8 mouse cellular contexts compared by ENCODE assay signal in the genomic region with DNA sequence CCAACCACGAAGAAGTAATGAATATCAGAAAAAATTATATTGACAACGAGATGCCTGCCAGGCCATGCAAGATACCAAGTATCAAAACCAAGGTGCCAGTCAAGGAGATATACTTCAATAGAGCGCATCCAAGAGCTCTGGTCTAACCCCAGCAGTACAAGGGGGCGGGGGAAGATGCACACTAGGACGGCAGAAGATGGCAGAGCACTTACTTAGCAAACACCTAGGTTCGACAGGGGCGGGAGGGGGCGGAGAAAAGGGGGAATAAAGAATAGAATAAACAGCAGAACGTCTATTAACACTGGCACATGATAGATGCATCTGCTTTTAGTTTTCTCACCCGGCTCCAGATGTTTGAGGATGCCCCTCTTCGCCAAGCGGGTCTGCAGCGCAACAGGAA. TPM values are rescaled to one million over a fixed set of nuclear protein-coding genes. Genes with fewer than 3 reads are reported as not detected.
DNase-seq lines count a peak whose midpoint lies in the region; ATAC-seq and TF ChIP-seq lines count a peak whose summit lies in the region.

No protein-coding gene starts in this region.

- peaks cover 26% of the 10 kb centered on the region for H3K36me3 ChIP-seq in kidney, embryonic 15.5 days
- peaks cover 3% of the 10 kb centered on the region for H3K36me3 ChIP-seq in hindbrain, embryonic 16.5 days (ENCODE audit: control insufficient read depth, insufficient read depth, low read length)
- peaks cover 7% of the 10 kb centered on the region for H3K36me3 ChIP-seq in myocyte (ENCODE audit: control insufficient read depth, insufficient read depth)

- WGBS in kidney, embryonic 15.5 days, result 32% methylated on average over 13 of the region's 13 CpGs
- WGBS in hindbrain, embryonic 16.5 days, result 32% methylated on average over 13 of the region's 13 CpGs

- H3ac ChIP-seq in myocyte (ENCODE audit: control insufficient read depth, insufficient read length), result no peak overlapping the region

- no peak for TF ChIP-seq POLR2A in myocyte (IDR thresholded peaks at IDR 0.05; ENCODE audit: insufficient read length, low read depth)

- DNase-seq in kidney, postnatal 36 days, result no peak
- peak; percentile 21 for DNase-seq in ZHBTc4 (ENCODE audit: low read depth, low spot score)
- DNase-seq in right cerebral cortex, postnatal 4 days, result no peak
- DNase-seq in urinary bladder, adult 18-20 months (ENCODE audit: low spot score in 2 of 2), result no peak
- DNase-seq in kidney, adult 9 months, result no peak

- peaks cover 13% of the 10 kb centered on the region for H3K79me2 ChIP-seq in myocyte (ENCODE audit: control insufficient read depth, insufficient read depth)

- H3K4me3 ChIP-seq in kidney, embryonic 15.5 days (replicated peaks), result peak overlapping the region; percentile 67
- H3K4me3 ChIP-seq in hindbrain, embryonic 16.5 days (ENCODE audit: low read length), result peak overlapping the region; percentile 48
- peak overlapping the region; percentile 53 for H3K4me3 ChIP-seq in myocyte

- peak overlapping the region; percentile 88; the same call in 1 of the 2 replicates for H3K27ac ChIP-seq in kidney, embryonic 15.5 days
- peak overlapping the region; percentile 89 for H3K27ac ChIP-seq in hindbrain, embryonic 16.5 days (ENCODE audit: low read depth, low read length)

- no peaks in the 10 kb centered on the region for H3K27me3 ChIP-seq in kidney, embryonic 15.5 days
- H3K27me3 ChIP-seq in hindbrain, embryonic 16.5 days (replicated peaks; ENCODE audit: control insufficient read depth, insufficient read depth, low read length), result no peaks in the 10 kb centered on the region
- H3K27me3 ChIP-seq in myocyte (ENCODE audit: control insufficient read depth, insufficient read depth, insufficient read length), result no peaks in the 10 kb centered on the region

- H3K9ac ChIP-seq in kidney, embryonic 15.5 days, result peak overlapping the region; percentile 50
- H3K9ac ChIP-seq in hindbrain, embryonic 16.5 days (ENCODE audit: low read depth, low read length), result peak overlapping the region; percentile 67

- H3K9me3 ChIP-seq in kidney, embryonic 15.5 days (replicated peaks), result no peaks in the 10 kb centered on the region
- no peaks in the 10 kb centered on the region for H3K9me3 ChIP-seq in hindbrain, embryonic 16.5 days (ENCODE audit: control insufficient read depth, low read length)

- no peak for ATAC-seq in kidney, embryonic 15.5 days (replicated peaks; ENCODE audit: low FRiP score)
- ATAC-seq in hindbrain, embryonic 16.5 days, result no peak

- 0 out of 2 replicates have a peak, but pooled peaks cover 9% of the 10 kb centered on the region for H3K4me1 ChIP-seq in kidney, embryonic 15.5 days
- H3K4me1 ChIP-seq in hindbrain, embryonic 16.5 days (ENCODE audit: control insufficient read depth, insufficient read depth, low read depth, low read length), result peaks cover 6% of the 10 kb centered on the region

- H3K4me2 ChIP-seq in kidney, embryonic 15.5 days, result peak overlapping the region; percentile 58
- H3K4me2 ChIP-seq in hindbrain, embryonic 16.5 days (ENCODE audit: low read length), result peak overlapping the region; percentile 56
- H3K4me2 ChIP-seq in myocyte (ENCODE audit: low read depth), result peak overlapping the region; percentile 80

TF ChIP-seq in myocyte, 11 proteins besides CTCF, POLR2A, EP300 and RAD21:
- no peak for TF ChIP-seq REST (IDR thresholded peaks at IDR 0.05; ENCODE audit: insufficient read depth, insufficient read length)
- no peak for TF ChIP-seq MAX (IDR thresholded peaks at IDR 0.05; ENCODE audit: low read depth)
- no peak for TF ChIP-seq TCF3 (IDR thresholded peaks at IDR 0.05; ENCODE audit: insufficient read length, low read depth)
- TF ChIP-seq MYOG (IDR thresholded peaks at IDR 0.05; ENCODE audit: control insufficient read depth in 1 of 3, insufficient read depth in 1 of 3, insufficient read length in 2 of 3, low read depth in 2 of 3), result no peak
- no peak for TF ChIP-seq MYOD1 (IDR thresholded peaks at IDR 0.05; ENCODE audit: control insufficient read depth in 1 of 3, insufficient read length in 2 of 3, low read depth in 2 of 3)
- TF ChIP-seq TCF12 (IDR thresholded peaks at IDR 0.05; ENCODE audit: insufficient read depth, poor library complexity, severe bottlenecking), result no peak
- no peak for TF ChIP-seq USF1 (IDR thresholded peaks at IDR 0.05; ENCODE audit: low read depth)
- TF ChIP-seq SRF (IDR thresholded peaks at IDR 0.05; ENCODE audit: control insufficient read depth, insufficient read length, low read depth), result no peak
- TF ChIP-seq POLR2AphosphoS2 (IDR thresholded peaks at IDR 0.05; ENCODE audit: insufficient read length, low read depth), result no peak
- no peak for TF ChIP-seq E2F4 (IDR thresholded peaks at IDR 0.05; ENCODE audit: insufficient read depth)
- no peak for TF ChIP-seq CEBPB (IDR thresholded peaks at IDR 0.05; ENCODE audit: insufficient read depth, poor library complexity, severe bottlenecking)
TF ChIP-seq in myocyte: peak in this region for 0.

RNA-seq across cellular contexts. Expression of a gene that starts 0.9 kb away (rescaled TPM):
- polyA plus RNA-seq in kidney, embryonic 15.5 days (2015; fragmentation: Nextera tagmentation; extraction: Ambion mirVana), result 116 and 119 TPM in 2 replicates
- polyA plus RNA-seq in hindbrain, embryonic 16.5 days (2015; fragmentation: Nextera tagmentation; extraction: Ambion mirVana), result 204 and 212 TPM in 2 replicates
- 79.5 TPM for polyA plus RNA-seq in myocyte (2012; fragmentation: generic; extraction: Trizol)

RNA-seq across cellular contexts. Expression of a gene that starts 0.9 kb away (rescaled TPM):
- 168 and 171 TPM in 2 replicates for polyA plus RNA-seq in kidney, embryonic 15.5 days (2015; fragmentation: Nextera tagmentation; extraction: Ambion mirVana)
- 161 and 163 TPM in 2 replicates for polyA plus RNA-seq in hindbrain, embryonic 16.5 days (2015; fragmentation: Nextera tagmentation; extraction: Ambion mirVana)
- polyA plus RNA-seq in myocyte (2012; fragmentation: generic; extraction: Trizol), result 44.1 TPM

RNA-seq across cellular contexts. Expression of a gene that starts 9.4 kb away (rescaled TPM):
- polyA plus RNA-seq in kidney, embryonic 15.5 days (2015; fragmentation: Nextera tagmentation; extraction: Ambion mirVana), result not detected in 2 replicates
- not detected in 2 replicates for polyA plus RNA-seq in hindbrain, embryonic 16.5 days (2015; fragmentation: Nextera tagmentation; extraction: Ambion mirVana)
- not detected for polyA plus RNA-seq in myocyte (2012; fragmentation: generic; extraction: Trizol)

RNA-seq across cellular contexts. Expression of a gene that starts 11.1 kb away (rescaled TPM):
- not detected in 2 replicates for polyA plus RNA-seq in kidney, embryonic 15.5 days (2015; fragmentation: Nextera tagmentation; extraction: Ambion mirVana)
- not detected in 2 replicates for polyA plus RNA-seq in hindbrain, embryonic 16.5 days (2015; fragmentation: Nextera tagmentation; extraction: Ambion mirVana)
- polyA plus RNA-seq in myocyte (2012; fragmentation: generic; extraction: Trizol), result not detected

RNA-seq across cellular contexts. Expression of a gene that starts 14.4 kb away (rescaled TPM):
- 33.7 and 35.8 TPM in 2 replicates for polyA plus RNA-seq in kidney, embryonic 15.5 days (2015; fragmentation: Nextera tagmentation; extraction: Ambion mirVana)
- polyA plus RNA-seq in hindbrain, embryonic 16.5 days (2015; fragmentation: Nextera tagmentation; extraction: Ambion mirVana), result 50.7 and 50.9 TPM in 2 replicates
- 32.9 TPM for polyA plus RNA-seq in myocyte (2012; fragmentation: generic; extraction: Trizol)
